Mouse (Mus musculus) frontal cortex, adult 2 months (tissue): ENCODE measurements at regions not wholly inside any gene's neighbourhood (a gene's known extent, or its start where the extent isn't known, plus 50 kb on each side); places are given as distances from the start of the nearest gene placed in this dataset.
A peak's percentile ranks its signal among the peaks of the same experiment; 100 is the strongest.
"Not testable (repeated sequence)": the region's sequence is repeated elsewhere in the genome, so short reads cannot be mapped to it uniquely, and the experiment has no call there.

Experiments used
- DNase-seq, 2 experiments: peaks; one replicate each; pipeline ENCODE4 v3.0.0; 2022; ENCODE audit warnings: low spot score in 1 of 2; ENCODE audit errors: extremely low spot score in 1 of 2

DNA sequence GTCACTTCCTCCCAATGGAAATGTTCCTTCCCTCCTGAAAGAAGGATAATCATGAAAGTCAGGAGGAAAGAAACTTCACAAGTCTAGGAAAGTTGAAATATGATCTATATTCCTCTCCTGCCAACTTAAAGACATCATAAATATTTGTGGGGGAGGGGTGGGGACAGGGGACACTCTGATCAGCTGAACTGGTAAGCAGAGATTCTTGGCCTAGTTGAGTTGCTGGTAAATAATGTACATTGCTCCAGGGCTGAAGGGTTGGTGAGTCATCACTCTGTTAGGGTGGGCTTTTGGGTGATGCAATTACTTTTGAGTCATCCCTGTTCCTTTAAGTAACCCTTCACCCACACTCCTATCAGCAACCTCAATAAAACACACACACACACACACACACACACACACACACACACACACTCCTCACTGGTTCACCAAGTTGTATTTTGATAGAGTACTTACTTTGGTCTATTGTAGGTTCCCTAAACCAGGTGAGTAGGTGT lies 56.0 kb downstream of the Ccdc71l start:
- DNase-seq, result no peak

DNA sequence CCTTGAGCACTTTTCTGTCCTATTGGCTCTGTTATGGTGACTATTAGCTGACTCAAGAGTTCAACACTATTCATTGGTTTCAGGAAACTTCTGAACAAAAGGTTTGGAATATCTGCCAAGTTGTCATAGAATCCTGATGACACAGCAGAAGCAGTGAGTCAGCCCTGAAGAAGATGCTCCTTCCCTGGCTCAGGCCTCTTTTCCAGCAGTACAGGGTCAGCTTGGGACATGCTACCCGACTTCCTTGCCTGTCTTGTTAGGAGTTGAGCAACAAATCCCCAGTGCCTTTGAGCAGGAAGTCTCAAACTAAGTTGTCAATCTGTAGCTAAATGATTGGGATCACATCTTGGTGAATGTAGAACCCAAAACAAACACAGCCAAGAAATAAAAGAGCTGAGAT lies 56.6 kb downstream of the Ccdc71l start:
- DNase-seq, result no peak

DNA sequence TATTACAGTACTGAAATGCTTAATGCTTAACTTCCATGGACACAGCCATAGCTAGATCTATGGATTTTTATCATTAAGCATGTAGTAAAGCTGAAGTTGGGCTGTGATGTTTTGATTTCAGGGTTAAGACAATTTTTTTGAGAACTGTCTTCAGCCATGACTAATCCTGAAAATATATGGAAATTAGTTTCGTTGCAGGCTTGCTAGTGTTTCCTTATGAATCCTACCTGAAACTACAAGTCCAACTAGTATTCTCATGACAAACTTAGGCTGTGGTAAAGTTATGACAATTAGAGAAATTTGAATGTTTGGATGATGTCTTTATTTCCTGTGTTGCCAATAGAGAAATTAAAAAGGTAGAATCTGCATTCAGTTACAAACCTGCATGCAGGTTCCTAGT lies 59.7 kb downstream of the Ccdc71l start:
- DNase-seq, result no peak

DNA sequence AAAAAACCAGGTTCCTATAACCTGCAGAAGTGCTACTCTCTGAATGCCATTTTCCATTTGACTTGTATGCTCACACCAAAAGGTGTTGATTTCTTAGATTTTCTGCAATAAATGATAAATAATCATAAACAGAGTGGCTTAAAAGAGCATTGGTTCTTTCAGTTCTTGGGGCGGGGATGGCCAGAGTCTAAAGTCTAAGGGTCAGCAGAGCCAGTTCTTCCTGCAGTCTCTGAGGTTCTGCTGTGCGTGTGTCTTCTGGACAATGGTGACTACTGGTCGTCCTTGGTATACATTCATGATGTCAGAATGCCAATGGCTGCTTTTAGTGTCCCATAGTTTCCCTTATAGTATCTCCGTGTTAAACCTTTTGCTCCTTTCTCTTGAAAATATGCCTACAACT lies 66.3 kb downstream of the Ccdc71l start:
- DNase-seq, result no peak

DNA sequence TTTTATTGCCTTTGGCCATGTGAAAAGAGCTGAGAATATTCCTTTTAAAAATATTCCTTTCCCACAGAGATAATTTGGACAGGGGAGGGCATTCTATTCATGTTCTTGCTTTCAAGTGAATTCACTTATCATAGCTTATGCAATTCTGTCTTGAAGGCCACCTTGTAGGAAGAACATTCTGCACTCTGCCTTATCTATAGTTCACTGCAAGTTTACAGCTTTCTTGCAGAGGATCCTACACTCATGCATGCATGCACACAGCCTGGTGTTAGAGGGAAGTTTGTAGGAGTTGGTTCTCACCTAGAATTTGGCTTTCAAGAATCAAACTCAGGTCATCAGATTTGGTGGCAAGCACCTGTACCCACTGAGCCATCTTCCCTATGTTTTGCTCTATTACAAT lies 67.4 kb downstream of the Ccdc71l start:
- DNase-seq, result no peak

DNA sequence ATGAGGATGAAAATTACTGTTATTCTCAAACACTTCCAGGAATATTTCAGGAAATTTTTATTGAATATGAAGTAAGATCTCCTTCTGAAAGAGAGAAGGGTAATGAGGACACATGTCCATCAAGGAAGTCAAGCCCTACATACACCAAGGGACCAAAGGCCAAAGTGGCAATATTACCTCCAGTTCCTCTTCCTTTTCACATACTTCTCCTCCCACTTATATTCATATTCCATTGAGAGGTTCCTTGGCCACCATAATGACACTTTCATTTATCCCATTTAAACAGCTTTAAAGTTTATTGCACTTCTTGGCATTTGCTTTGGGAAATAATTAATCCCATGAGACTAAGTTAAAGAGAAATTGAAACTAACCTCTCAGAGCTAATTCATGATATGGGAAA lies 70.9 kb downstream of the Ccdc71l start:
- no peak for DNase-seq

DNA sequence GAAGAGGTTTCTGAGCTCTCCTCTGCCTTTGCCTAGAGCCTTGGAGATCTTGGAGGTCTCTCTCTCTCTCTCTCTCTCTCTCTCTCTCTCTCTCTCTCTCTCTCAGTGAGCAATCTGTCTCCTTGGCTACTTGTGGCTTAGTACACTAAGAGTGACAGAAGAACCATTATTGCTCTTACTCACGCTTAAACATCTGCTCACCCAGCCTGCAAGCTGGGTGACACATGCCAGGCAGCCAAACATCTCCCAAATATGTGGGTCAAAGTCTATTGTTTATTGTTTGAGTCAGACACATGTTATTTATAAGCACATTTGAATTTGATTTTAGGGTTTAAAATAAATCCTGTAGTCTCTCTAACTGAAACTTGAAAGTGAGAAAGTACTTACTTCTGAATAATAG lies 72.7 kb downstream of the Ccdc71l start:
- DNase-seq, result no peak

DNA sequence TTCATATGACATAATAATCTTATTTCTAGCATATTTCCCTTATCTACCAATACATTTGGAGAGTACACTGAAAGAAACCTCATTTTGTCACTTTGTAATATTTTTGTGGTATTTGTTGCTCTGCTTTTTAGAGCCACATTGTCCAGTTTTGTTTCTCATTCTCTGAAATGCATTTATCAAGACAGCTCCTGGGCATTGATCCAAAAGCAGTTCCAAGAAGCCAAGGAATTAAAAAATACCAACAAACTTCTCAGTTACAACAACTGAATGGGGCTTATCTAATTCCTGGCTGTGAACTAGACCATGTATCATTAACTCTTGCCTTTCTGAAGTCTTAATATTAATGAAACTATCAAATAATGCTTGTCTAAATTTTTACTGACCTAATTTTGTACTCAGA lies 76.3 kb downstream of the Ccdc71l start:
- DNase-seq, result peak in 1 of 2 experiments; percentile 42

DNA sequence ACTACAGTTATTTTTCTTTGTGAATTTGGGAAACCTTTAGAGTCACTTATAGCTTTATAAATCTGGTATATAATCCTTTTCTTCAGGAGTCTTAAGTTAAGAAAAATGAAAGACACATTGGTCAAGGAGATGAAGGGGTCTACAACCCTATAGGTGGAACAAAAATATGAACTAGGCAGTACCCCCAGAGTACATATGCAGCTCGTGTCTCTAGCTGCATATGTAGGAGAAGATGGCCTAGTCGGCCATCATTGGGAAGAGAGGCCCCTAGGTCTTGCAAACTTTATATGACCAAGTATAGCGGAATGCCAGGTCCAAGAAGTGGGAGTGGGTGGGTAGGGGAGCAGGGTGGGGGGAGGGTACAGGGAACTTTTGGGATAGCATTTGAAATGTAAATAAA lies 76.7 kb downstream of the Ccdc71l start:
- not testable (repeated sequence) for DNase-seq

DNA sequence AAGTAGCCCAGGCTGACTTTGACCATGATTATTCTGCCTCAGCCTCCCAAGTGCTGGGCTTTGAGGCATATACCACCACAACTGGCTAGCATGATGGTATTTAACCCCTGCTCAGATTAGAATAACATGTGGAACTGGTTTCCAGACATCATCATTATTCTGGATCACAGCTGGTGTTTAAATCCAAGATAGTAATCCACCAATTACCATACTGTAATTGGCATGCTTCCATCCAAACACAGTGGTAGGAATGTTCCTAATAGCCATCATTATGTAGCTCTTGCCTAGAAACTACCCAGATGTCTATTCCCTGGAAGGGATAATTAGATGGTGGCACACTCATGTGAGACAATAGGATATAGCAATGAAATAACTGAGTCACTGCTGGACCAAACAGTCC lies 77.4 kb downstream of the Ccdc71l start:
- DNase-seq, result no peak

DNA sequence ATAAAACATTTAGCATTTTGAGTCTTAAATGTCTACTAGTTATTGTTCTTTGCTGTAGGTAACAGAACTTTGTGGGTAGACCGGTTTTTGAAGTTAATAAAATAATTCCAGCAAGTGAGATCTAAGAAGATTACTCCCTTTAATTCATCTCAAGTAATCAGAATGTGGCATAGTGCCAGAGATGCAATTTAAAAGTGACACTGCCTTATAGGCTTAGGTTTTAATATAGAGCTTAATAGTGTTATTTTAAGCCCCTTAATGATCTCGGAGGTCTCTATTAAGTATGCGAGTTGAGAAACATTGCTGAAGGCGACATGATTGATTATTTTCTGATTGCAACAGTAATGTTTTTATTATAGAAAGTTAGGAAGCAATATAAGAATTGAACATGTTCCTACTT lies 78.3 kb downstream of the Ccdc71l start:
- no peak for DNase-seq

DNA sequence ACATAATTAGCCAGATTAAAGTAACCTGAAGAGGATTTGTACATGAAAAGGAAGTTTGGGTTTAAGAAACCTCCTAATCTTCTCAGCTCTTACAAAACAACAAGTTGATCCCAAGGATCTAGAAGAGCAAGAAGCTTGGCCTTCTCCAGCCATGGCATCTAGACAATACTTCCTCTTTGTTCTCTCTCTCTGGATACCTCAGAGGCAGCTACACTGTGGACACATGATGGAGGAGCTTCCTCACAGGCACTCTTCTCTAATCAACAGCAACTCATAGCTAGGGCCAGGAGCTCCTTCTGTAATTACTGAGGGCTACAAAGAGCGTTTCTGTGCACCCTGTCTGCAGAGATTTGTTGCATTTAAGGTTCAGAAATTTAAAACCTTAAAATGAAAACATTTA lies 79.9 kb downstream of the Ccdc71l start:
- no peak for DNase-seq

DNA sequence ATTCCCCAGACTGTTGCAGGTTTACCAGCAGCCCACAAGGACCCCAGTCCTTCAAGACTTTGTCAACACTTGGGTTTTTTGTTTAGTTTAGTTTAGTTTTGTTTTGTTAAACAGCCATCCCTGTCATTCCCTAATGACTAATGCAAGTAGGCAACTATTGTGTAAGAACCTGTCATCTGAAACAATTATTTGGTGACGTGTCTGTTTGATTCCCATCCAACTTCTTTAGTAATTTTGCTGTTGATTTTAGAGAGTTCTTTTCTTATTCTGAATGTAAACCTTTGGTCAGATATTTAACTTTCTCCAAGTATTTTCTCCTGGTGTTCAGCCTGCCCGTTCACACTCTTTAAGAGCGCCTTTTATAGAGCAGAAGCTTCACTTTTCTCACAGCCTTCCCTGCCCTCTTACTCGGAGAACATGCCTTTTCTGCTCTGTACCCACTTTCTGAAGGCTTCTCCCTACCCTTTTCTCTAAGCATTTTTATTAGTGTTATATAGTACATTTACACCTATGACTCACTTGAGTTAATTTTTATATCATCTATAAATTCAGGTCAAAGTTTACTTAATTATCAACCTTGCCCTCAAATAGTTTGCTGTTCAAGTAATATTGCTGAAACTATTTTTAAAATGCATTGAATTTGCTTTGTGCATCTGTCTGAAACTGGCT lies 82.0 kb downstream of the Ccdc71l start:
- DNase-seq, result no peak

DNA sequence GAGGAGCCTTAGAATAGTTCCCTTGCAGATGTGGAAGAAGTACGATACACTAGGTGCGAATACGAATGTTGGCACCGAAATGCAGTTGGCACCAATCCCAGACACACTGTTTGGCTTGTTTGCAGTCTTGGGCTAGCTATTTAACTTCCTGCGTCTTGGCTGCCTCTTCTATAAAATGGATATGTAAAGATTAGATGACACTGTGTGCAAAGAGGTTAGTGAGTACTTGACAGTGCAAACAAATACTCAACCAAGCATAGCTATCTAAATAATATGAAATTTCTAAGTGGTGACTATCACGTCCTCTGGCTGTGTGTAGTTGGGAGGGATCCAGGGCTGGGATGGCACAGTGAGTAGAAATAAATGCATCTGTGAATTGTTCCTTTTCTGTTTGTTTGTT lies 86.9 kb downstream of the Ccdc71l start:
- DNase-seq, result peak in 1 of 2 experiments; percentile 47

DNA sequence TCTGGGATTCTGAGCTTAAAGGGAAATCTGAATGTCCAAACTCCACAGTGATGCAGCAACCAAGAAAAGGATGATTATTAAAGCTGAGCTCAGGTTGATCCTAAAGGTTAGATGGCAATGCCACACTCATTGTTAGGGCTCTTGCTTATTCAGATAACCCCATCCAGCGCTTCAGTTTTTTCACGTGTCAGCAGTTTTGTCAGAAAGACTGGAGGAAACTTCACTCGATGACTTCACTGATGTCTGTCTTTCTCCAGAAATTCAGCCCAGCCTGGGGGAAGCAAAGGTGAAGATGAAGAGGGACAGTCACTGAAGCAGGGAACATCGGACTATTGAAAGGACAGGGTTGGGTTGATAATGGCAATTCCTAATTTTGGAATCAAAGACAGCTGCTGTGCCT lies 91.4 kb downstream of the Ccdc71l start:
- DNase-seq, result no peak

DNA sequence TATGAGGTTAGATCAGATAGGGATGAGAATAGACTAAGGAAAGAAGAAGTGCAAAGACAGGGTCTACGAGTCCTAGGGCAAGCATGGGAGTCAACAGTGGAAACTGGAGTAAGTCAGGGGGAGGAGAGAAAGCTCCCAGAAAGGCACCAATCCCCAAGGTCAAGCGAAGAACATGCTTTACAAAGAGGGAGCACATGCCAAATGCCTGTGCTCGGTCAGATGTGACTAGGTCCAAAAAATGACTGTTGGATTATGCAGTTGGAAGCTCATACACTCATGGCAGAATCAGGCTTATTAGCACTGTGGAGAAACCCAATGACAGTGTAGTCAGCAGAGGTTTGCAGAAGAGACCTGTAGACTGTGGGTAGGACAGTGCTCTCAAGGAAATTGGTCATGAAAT lies 100.9 kb downstream of the Ccdc71l start:
- no peak for DNase-seq

DNA sequence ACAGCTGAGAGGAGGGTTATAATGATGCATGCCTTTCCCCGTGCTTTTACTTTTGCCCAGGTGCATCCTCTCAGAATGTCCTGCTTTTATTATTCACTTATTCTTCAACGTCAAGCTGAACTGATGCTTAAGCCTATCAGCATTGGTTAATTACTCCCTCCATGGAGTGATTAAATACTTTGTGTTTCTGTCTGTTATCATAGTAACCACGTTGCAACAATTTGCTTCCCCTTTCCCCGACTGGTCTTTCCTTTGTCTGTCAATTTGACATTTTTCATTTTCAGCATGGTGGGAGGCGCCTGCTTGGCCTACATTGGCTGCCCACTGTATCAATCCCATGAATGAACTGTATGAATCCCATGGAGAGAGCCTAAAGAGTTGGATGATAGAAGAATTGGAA lies 101.8 kb downstream of the Ccdc71l start:
- no peak for DNase-seq

DNA sequence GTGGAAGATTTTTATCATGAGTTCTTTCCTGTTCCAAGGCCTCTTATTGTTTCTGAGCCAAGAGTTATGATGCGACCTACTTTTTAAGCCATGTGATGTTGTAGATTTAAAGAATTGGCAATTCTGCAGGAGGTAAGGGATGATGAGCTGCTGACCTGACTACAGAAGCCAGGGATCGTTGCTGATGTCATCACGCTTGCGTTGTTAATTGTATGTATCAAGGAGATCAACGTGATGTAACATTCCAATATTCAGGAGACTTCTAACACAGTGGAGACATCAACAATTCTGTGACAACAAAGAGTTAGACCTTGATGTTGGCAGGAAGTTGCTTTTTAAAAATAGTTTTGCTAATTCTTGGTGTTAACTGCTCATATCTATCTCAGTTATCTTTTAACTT lies 102.5 kb downstream of the Ccdc71l start:
- DNase-seq, result no peak

DNA sequence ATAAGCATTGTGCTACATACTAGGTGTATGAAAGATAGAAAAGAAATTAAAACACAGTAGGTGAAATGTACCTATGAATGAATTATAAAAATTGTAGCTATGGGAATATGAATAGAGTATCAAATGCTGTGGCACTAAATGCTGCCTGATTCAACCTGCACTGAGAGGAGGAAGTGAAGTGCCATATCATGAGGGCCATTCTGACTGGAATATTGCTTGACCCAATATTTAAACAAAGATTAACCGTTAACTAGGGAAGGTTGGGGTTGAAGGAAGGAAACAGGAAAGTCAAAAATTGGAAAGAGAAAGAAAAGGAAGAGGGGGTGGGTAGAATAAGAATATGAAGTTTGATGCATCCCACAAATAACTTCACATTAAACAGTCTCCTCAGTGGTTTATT lies 103.8 kb downstream of the Ccdc71l start:
- DNase-seq, result no peak

DNA sequence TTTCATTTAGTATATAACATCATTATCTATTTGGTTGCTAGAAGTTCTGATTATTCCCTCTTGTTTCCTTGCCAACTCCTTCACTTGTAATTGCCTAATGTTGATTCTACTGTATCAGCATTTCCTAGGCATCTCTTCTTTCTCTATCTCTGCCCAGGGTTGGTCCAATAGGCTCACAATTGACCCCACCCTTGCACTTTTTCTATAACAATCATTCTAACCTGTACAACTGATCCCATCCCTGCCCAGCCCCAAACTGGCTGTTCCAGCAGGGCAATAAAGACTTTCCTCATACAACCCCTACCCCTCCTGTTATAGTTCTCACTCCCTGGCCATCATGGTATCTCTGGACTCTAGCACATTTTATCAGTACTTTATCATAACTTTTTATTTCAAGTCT lies 104.3 kb downstream of the Ccdc71l start:
- no peak for DNase-seq

DNA sequence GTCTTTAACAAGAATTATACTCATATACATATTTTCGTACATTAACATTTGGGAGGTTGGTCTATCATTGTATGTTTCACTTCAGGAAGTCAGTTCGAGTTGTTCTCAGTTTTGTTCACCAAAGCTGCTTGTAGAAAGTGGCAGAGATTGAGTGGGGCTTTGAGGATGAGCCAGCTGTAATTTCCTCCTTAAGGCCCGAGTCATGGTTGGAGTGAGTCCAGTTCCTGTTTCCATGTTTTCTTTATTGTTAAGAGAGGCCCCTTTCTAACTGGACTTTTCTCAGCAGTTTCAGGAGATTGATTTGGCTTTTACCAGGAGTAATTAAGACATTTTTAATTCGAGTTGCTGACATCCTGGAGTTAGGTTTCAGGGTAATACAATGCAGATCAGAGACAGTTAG lies 107.7 kb downstream of the Ccdc71l start:
- no peak for DNase-seq

DNA sequence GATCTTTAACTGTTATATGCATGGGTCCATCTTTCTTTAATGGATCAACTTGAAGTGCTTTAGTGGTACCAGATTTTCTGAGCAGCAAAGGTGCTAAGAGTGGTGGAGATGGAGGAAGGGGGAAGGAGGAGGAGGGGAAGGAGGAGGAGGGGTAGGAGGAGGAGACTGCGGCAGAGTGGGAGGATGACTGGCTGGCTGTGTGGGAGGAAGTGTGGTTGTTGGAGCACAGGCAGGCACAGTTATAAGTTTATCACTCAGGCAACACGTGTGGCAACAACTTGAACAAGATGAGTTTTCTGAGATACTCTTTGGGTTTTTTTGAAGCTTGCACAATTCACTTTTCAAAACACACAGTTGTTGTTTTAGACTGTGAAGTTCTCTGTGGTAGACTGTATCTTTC lies 108.2 kb downstream of the Ccdc71l start:
- DNase-seq, result no peak
